Comparison of ENCODE assay signal across 14 mouse cellular contexts in genomic region chr5:45137198-45137973, GRCm38 (mm10).
DNase-seq lines count a peak whose midpoint lies in the region; ATAC-seq lines count a peak whose summit lies in the region.
"Had no signal": no experiment of that assay in that cellular context is flagged by ENCODE, and none has a peak within 500 bp of the region (broad histone marks: within the 10 kb centered on the region; RNA-seq: fewer than 3 reads in every experiment).

No protein-coding gene starts in this region.

- no peaks in the 10 kb centered on the region for H3K27me3 ChIP-seq in hindbrain, embryonic 13.5 days
- no peaks in the 10 kb centered on the region for H3K27me3 ChIP-seq in hindbrain, embryonic 10.5 days (ENCODE audit: insufficient read depth, poor library complexity, severe bottlenecking)
- no peaks in the 10 kb centered on the region for H3K27me3 ChIP-seq in neural tube, embryonic 11.5 days (ENCODE audit: control insufficient read depth, insufficient read depth, low read length)
- H3K27me3 ChIP-seq in intestine, embryonic 15.5 days (replicated peaks): no peaks in the 10 kb centered on the region
- no peaks in the 10 kb centered on the region for H3K27me3 ChIP-seq in neural tube, embryonic 15.5 days (replicated peaks)
- H3K27me3 ChIP-seq in kidney, embryonic 16.5 days (ENCODE audit: insufficient read depth, low read length): no peaks in the 10 kb centered on the region
- H3K27me3 ChIP-seq: lung, embryonic 15.5 days had no signal

- no peak for DNase-seq in hindbrain, embryonic 10.5 days (ENCODE audit: low spot score)
- DNase-seq in neural tube, embryonic 11.5 days (ENCODE audit: low spot score): no peak
- DNase-seq in neural tube, embryonic 10.5 days (ENCODE audit: extremely low spot score, low spot score): no peak
- no peak for DNase-seq in gastrocnemius, adult 8-10 months (ENCODE audit: low spot score in 2 of 2)
- DNase-seq: cerebellum, adult 8-10 months; heart, adult 11 months; heart, postnatal 14 days; right cerebral cortex, postnatal 25 days; thymus, postnatal 36 days had no signal

- H3K9ac ChIP-seq in hindbrain, embryonic 13.5 days: no peak overlapping the region
- no peak overlapping the region for H3K9ac ChIP-seq in neural tube, embryonic 11.5 days (ENCODE audit: low read length)
- no peak overlapping the region for H3K9ac ChIP-seq in intestine, embryonic 15.5 days
- no peak overlapping the region for H3K9ac ChIP-seq in neural tube, embryonic 15.5 days (replicated peaks)
- no peak overlapping the region for H3K9ac ChIP-seq in kidney, embryonic 16.5 days (replicated peaks; ENCODE audit: low read length)
- H3K9ac ChIP-seq: lung, embryonic 15.5 days had no signal

- no peak overlapping the region; the same call in 1 of the 2 replicates for H3K4me2 ChIP-seq in hindbrain, embryonic 13.5 days
- no peak overlapping the region for H3K4me2 ChIP-seq in neural tube, embryonic 11.5 days (ENCODE audit: low read depth)
- 0 out of 2 replicates have a peak overlapping the region, but pooled peaks have one; percentile 15 for H3K4me2 ChIP-seq in intestine, embryonic 15.5 days (replicated peaks)
- H3K4me2 ChIP-seq in neural tube, embryonic 15.5 days: peak overlapping the region; percentile 38
- no peak overlapping the region for H3K4me2 ChIP-seq in kidney, embryonic 16.5 days (replicated peaks; ENCODE audit: low read depth, low read length)
- H3K4me2 ChIP-seq: lung, embryonic 15.5 days had no signal

- H3K9me3 ChIP-seq in hindbrain, embryonic 13.5 days: no peaks in the 10 kb centered on the region
- no peaks in the 10 kb centered on the region for H3K9me3 ChIP-seq in hindbrain, embryonic 10.5 days
- H3K9me3 ChIP-seq in neural tube, embryonic 11.5 days (ENCODE audit: control insufficient read depth, low read length): no peaks in the 10 kb centered on the region
- H3K9me3 ChIP-seq in intestine, embryonic 15.5 days: no peaks in the 10 kb centered on the region
- no peaks in the 10 kb centered on the region for H3K9me3 ChIP-seq in neural tube, embryonic 15.5 days (replicated peaks)
- H3K9me3 ChIP-seq in kidney, embryonic 16.5 days (ENCODE audit: low read length): no peaks in the 10 kb centered on the region
- H3K9me3 ChIP-seq: lung, embryonic 15.5 days had no signal

- peak overlapping the region; percentile 56 for H3K27ac ChIP-seq in hindbrain, embryonic 13.5 days
- no peak overlapping the region for H3K27ac ChIP-seq in hindbrain, embryonic 10.5 days
- no peak overlapping the region for H3K27ac ChIP-seq in neural tube, embryonic 11.5 days (ENCODE audit: low read depth, low read length)
- no peak overlapping the region for H3K27ac ChIP-seq in intestine, embryonic 15.5 days
- H3K27ac ChIP-seq in neural tube, embryonic 15.5 days (replicated peaks): peak overlapping the region; percentile 66; the same call in 1 of the 2 replicates
- H3K27ac ChIP-seq in kidney, embryonic 16.5 days (ENCODE audit: low read length): no peak overlapping the region
- H3K27ac ChIP-seq: lung, embryonic 15.5 days had no signal

- H3K36me3 ChIP-seq in hindbrain, embryonic 13.5 days: no peaks in the 10 kb centered on the region
- no peaks in the 10 kb centered on the region for H3K36me3 ChIP-seq in hindbrain, embryonic 10.5 days
- no peaks in the 10 kb centered on the region for H3K36me3 ChIP-seq in neural tube, embryonic 11.5 days (ENCODE audit: control insufficient read depth, insufficient read depth, low read length)
- H3K36me3 ChIP-seq in intestine, embryonic 15.5 days: no peaks in the 10 kb centered on the region
- H3K36me3 ChIP-seq in neural tube, embryonic 15.5 days: no peaks in the 10 kb centered on the region
- H3K36me3 ChIP-seq in kidney, embryonic 16.5 days (ENCODE audit: insufficient read depth, low read length): no peaks in the 10 kb centered on the region
- H3K36me3 ChIP-seq: lung, embryonic 15.5 days had no signal

- ATAC-seq in hindbrain, embryonic 13.5 days (ENCODE audit: low FRiP score): no peak; the same call in 1 of the 2 replicates
- 0 out of 2 replicates have a peak, but pooled peaks have one; percentile 48 for ATAC-seq in neural tube, embryonic 11.5 days (ENCODE audit: insufficient read depth, low FRiP score, low TSS enrichment)
- no peak for ATAC-seq in intestine, embryonic 15.5 days
- peak; percentile 57 for ATAC-seq in neural tube, embryonic 15.5 days (ENCODE audit: low FRiP score)
- no peak for ATAC-seq in kidney, embryonic 16.5 days (ENCODE audit: low FRiP score, low TSS enrichment)

- H3K4me3 ChIP-seq in hindbrain, embryonic 13.5 days: no peak overlapping the region
- H3K4me3 ChIP-seq in hindbrain, embryonic 10.5 days: no peak overlapping the region
- H3K4me3 ChIP-seq in neural tube, embryonic 11.5 days (ENCODE audit: low read depth, low read length): no peak overlapping the region
- no peak overlapping the region for H3K4me3 ChIP-seq in intestine, embryonic 15.5 days (replicated peaks)
- H3K4me3 ChIP-seq in neural tube, embryonic 15.5 days (replicated peaks): no peak overlapping the region
- H3K4me3 ChIP-seq in kidney, embryonic 16.5 days (ENCODE audit: low read length): no peak overlapping the region
- H3K4me3 ChIP-seq: lung, embryonic 15.5 days had no signal

- 45% methylated on average over 10 of the region's 10 CpGs for WGBS in hindbrain, embryonic 13.5 days
- WGBS in hindbrain, embryonic 10.5 days: 74% methylated on average over 10 of the region's 10 CpGs
- WGBS in neural tube, embryonic 11.5 days: 34% methylated on average over 10 of the region's 10 CpGs
- WGBS in intestine, embryonic 15.5 days: 29% methylated on average over 10 of the region's 10 CpGs
- WGBS in neural tube, embryonic 15.5 days: 12% methylated on average over 10 of the region's 10 CpGs
- WGBS in kidney, embryonic 16.5 days: 25% methylated on average over 10 of the region's 10 CpGs

- peaks cover 9% of the 10 kb centered on the region for H3K4me1 ChIP-seq in hindbrain, embryonic 13.5 days (replicated peaks)
- peaks cover 7% of the 10 kb centered on the region for H3K4me1 ChIP-seq in hindbrain, embryonic 10.5 days (replicated peaks)
- H3K4me1 ChIP-seq in neural tube, embryonic 11.5 days (ENCODE audit: control insufficient read depth, insufficient read depth, low read length): no peaks in the 10 kb centered on the region
- H3K4me1 ChIP-seq in intestine, embryonic 15.5 days (replicated peaks): no peaks in the 10 kb centered on the region
- peaks cover 7% of the 10 kb centered on the region for H3K4me1 ChIP-seq in neural tube, embryonic 15.5 days
- no peaks in the 10 kb centered on the region; the same call in 1 of the 2 replicates for H3K4me1 ChIP-seq in kidney, embryonic 16.5 days (ENCODE audit: insufficient read depth, low read length)
- H3K4me1 ChIP-seq: lung, embryonic 15.5 days had no signal

Comparison
In these comparisons a context has a peak if more than half of its experiments do, and no peak if none do; other contexts are left out.
1. H3K27ac ChIP-seq: peak in hindbrain, embryonic 13.5 days (single experiment) and neural tube, embryonic 15.5 days (single experiment); none in hindbrain, embryonic 10.5 days (single experiment), neural tube, embryonic 11.5 days (single experiment), intestine, embryonic 15.5 days (single experiment) and kidney, embryonic 16.5 days (single experiment).
2. H3K4me2 ChIP-seq: peak in intestine, embryonic 15.5 days (single experiment) and neural tube, embryonic 15.5 days (single experiment); none in hindbrain, embryonic 13.5 days (single experiment), neural tube, embryonic 11.5 days (single experiment) and kidney, embryonic 16.5 days (single experiment).
3. ATAC-seq: peak in neural tube, embryonic 11.5 days (single experiment) and neural tube, embryonic 15.5 days (single experiment); none in hindbrain, embryonic 13.5 days (single experiment), intestine, embryonic 15.5 days (single experiment) and kidney, embryonic 16.5 days (single experiment).